Mouse (Mus musculus) olfactory bulb, adult 2 months (tissue): ENCODE measurements around the gene Fiz1.

Source experiments
- CTCF ChIP-seq: fragments of 200-500 bp; IDR thresholded peaks from 2 replicates; pipeline ENCODE4 v1.5.1; 2012; ENCODE audit warnings: low read depth, mild to moderate bottlenecking, low read length, moderate library complexity; ENCODE audit not compliant: insufficient read depth
- POLR2A ChIP-seq: fragments of 200-500 bp; IDR thresholded peaks from 2 replicates; pipeline ENCODE4 v1.6.1; 2012; ENCODE audit warnings: mild to moderate bottlenecking, low read depth, low read length, moderate library complexity; ENCODE audit not compliant: insufficient read depth

GRCm38 (mm10) chr7:5037026-5037425 lies 22.5 kb upstream of the Fiz1 start:
- no peak for TF ChIP-seq POLR2A
- TF ChIP-seq CTCF = no peak
